Mouse (Mus musculus) heart, postnatal 10 days (tissue): ENCODE data around the gene Tas2r105. TPM values are rescaled to one million over a fixed set of nuclear protein-coding genes. Genes with fewer than 3 reads are reported as not detected.

Source experiments
- DNase-seq, 2 experiments: peaks; one replicate each; pipeline ENCODE4 v3.0.0; 2021
- intact Hi-C: fragments of 180-260 bp; cut with DNase I; formaldehyde crosslinking; loops from one replicate; pipeline ENCODE4 v1.15.1; 2025
- total RNA-seq, 2 experiments: library from RNA; stranded (reverse); gene quantifications; 2 replicates each; pipeline ENCODE4 v1.2.3; 2021

Tas2r105 gene
- not detected for total RNA-seq

- no peak for DNase-seq
- intact Hi-C loops = no loop called here
Measured at GRCm38 (mm10) chr6:131687395-131687794, at the start of gene Tas2r105. Gene Tas2r105 (minus strand): TSS chr6:131687495.

GRCm38 (mm10) chr6:131712803-131713202 lies 25.5 kb upstream of the Tas2r105 start:
- DNase-seq = no peak
- intact Hi-C loops = no loop called here

GRCm38 (mm10) chr6:131689963-131690362 lies 2.7 kb upstream of the Tas2r105 start, which contains the start of gene Tas2r114:
Gene Tas2r114 (minus strand): TSS chr6:131690063.
- intact Hi-C loops = no loop called here

GRCm38 (mm10) chr6:131685644-131686043 lies 1.7 kb downstream of the Tas2r105 start, which contains the start of gene Tas2r104:
Gene Tas2r104 (minus strand): TSS chr6:131685744.
- DNase-seq = no peak

More at GRCm38 (mm10) chr6:131689963-131690362, 2.7 kb upstream of the Tas2r105 start, which contains the start of gene Tas2r114:
- no peak for DNase-seq

GRCm38 (mm10) chr6:131678786-131679185 lies 8.5 kb downstream of the Tas2r105 start, which contains the start of gene Tas2r106:
Gene Tas2r106 (minus strand): TSS chr6:131678886.
- intact Hi-C loops = no loop called here
- DNase-seq = no peak

More at GRCm38 (mm10) chr6:131685644-131686043, 1.7 kb downstream of the Tas2r105 start, which contains the start of gene Tas2r104:
- intact Hi-C loops = no loop called here

GRCm38 (mm10) chr6:131660049-131660448 lies 27.2 kb downstream of the Tas2r105 start, which contains the start of gene Tas2r107:
Gene Tas2r107 (minus strand): TSS chr6:131660149.
- intact Hi-C loops = no loop called here
- no peak for DNase-seq

Other genes with a start within 250 kb of the Tas2r105 start
- not detected for gene 5430401F13Rik, start 201.1 kb downstream of the Tas2r105 start, total RNA-seq
- gene Gm6619, start 201.1 kb downstream of the Tas2r105 start, total RNA-seq = not detected
- gene Tas2r130, start 56.6 kb downstream of the Tas2r105 start, total RNA-seq = not detected
- gene Tas2r107, start 27.3 kb downstream of the Tas2r105 start, total RNA-seq = not detected
- not detected for gene Tas2r106, start 8.6 kb downstream of the Tas2r105 start, total RNA-seq
- not detected for gene Tas2r104, start 1.8 kb downstream of the Tas2r105 start, total RNA-seq
- not detected for gene Tas2r114, start 2.6 kb upstream of the Tas2r105 start, total RNA-seq